Mouse (Mus musculus) Patski (cell line): ENCODE measurements around the gene Arf5. TPM values are rescaled to one million over a fixed set of nuclear protein-coding genes. Genes with fewer than 3 reads are reported as not detected.

Experiments
- ATAC-seq: fragments of 100-300 bp; one replicate; pipeline ENCODE4 v1.8.0; 2021
- CTCF ChIA-PET: fragments of 350-600 bp; sonication (Branson Sonifier 250); formaldehyde crosslinking; loops from one replicate; lab custom pipeline; 2022; ENCODE audit warnings: inconsistent platforms; lab: Charles Lee
- POLR2A ChIA-PET: fragments of 350-600 bp; sonication (Branson Sonifier 250); formaldehyde crosslinking; loops from one replicate; lab custom pipeline; 2022; ENCODE audit warnings: antibody characterized with exemption, inconsistent platforms; lab: Charles Lee
- DNase-seq: peaks from one replicate; pipeline ENCODE4 v3.0.0-alpha.2; 2011; ENCODE audit warnings: low read depth, low spot score
- H3K27me3 ChIP-seq: fragments of 371-371 bp; one replicate; pipeline ENCODE4 v1.5.1; 2021
- CTCF ChIP-seq: fragments of 100-300 bp; IDR thresholded peaks from one replicate; pipeline ENCODE4 v1.5.1; 2021
- in situ Hi-C: fragments of 300-500 bp; cut with MboI; formaldehyde crosslinking; loops from 3 replicates; pipeline ENCODE4 v1.11.1; 2018; ENCODE audit warnings: low pct_unique_long_range_greater_than_20kb, mixed read lengths
- polyA plus RNA-seq: library from polyadenylated mRNA; unstranded; gene quantifications from one replicate; pipeline ENCODE4 v1.2.3, GENCODE M21; 2021

Gene Arf5
- polyA plus RNA-seq, 1 experiment from 2014 or later: 187 TPM

- POLR2A ChIA-PET: no interaction called here
- peaks cover 17% of the 10 kb centered on the region for H3K27me3 ChIP-seq
- ATAC-seq: no peak
- in situ Hi-C loops: no loop called here
- DNase-seq: no peak
- CTCF ChIA-PET: interaction anchor here (0.7 to 2.0 kb wide), 8 partner anchors 9 to 267 kb away, joined by 3 to 6 read pairs (median 4); partner anchors contain the start of gene Arf5
- TF ChIP-seq CTCF: peak; percentile 69
These were observed 37.2 kb downstream of the Arf5 start for GRCm38 (mm10) chr6:28460534-28460933.

GRCm38 (mm10) chr6:28464630-28465029 lies 41.3 kb downstream of the Arf5 start:
- peaks cover 12% of the 10 kb centered on the region for H3K27me3 ChIP-seq
- no peak for TF ChIP-seq CTCF
- in situ Hi-C loops: no loop called here
- DNase-seq: no peak
- CTCF ChIA-PET: no interaction called here
- POLR2A ChIA-PET: no interaction called here
- ATAC-seq: no peak

GRCm38 (mm10) chr6:28470017-28470602 lies 46.8 kb downstream of the Arf5 start:
- POLR2A ChIA-PET: no interaction called here
- CTCF ChIA-PET: interaction anchor here (0.9 to 1.0 kb wide), 2 partner anchors 9 to 38 kb away, joined by 3 read pairs; no protein-coding TSS in a partner anchor
- no peak for DNase-seq
- TF ChIP-seq CTCF: no peak
- ATAC-seq: no peak
- in situ Hi-C loops: no loop called here
- no peaks in the 10 kb centered on the region for H3K27me3 ChIP-seq

GRCm38 (mm10) chr6:28470621-28471020 lies 47.3 kb downstream of the Arf5 start:
- in situ Hi-C loops: no loop called here
- ATAC-seq (no peak), DNase-seq (no peak)
- ChIA-PET CTCF (interaction anchor here (0.9 kb wide), 1 partner anchor 10 kb away, joined by 3 read pairs; no protein-coding TSS in a partner anchor), POLR2A (no interaction called here)
- no peaks in the 10 kb centered on the region for H3K27me3 ChIP-seq
- no peak for TF ChIP-seq CTCF

GRCm38 (mm10) chr6:28471284-28472035 lies 48.1 kb downstream of the Arf5 start:
- ATAC-seq (no peak), DNase-seq (no peak)
- ChIA-PET CTCF (no interaction called here), POLR2A (no interaction called here)
- no peaks in the 10 kb centered on the region for H3K27me3 ChIP-seq
- TF ChIP-seq CTCF: no peak
- in situ Hi-C loops: no loop called here

GRCm38 (mm10) chr6:28474211-28474610 lies 50.9 kb downstream of the Arf5 start:
- in situ Hi-C loops: no loop called here
- no peaks in the 10 kb centered on the region for H3K27me3 ChIP-seq
- ATAC-seq (no peak), DNase-seq (no peak)
- ChIA-PET POLR2A (no interaction called here), CTCF (interaction anchor here (0.9 kb wide), 1 partner anchor 13 kb away, joined by 3 read pairs; no protein-coding TSS in a partner anchor)
- no peak for TF ChIP-seq CTCF

- TF ChIP-seq CTCF: no peak
- in situ Hi-C loops: loop anchor here (5.0 kb wide), 1 partner anchor 48 kb away; the partner anchor contains the start of genes Fscn3 and Gcc1
- H3K27me3 ChIP-seq: no peaks in the 10 kb centered on the region
- ChIA-PET POLR2A (interaction anchor here (1.0 kb wide), 1 partner anchor 43 kb away, joined by 3 read pairs; no protein-coding TSS in a partner anchor), CTCF (no interaction called here)
- ATAC-seq (no peak), DNase-seq (no peak)
These were observed 51.5 kb downstream of the Arf5 start, which contains the start of gene Snd1 for GRCm38 (mm10) chr6:28474839-28475238. Gene Snd1, plus strand, starts transcription at chr6:28475139.

Other genes starting within 250 kb of the Arf5 start
- gene Zfp800, start 25.6 kb upstream of the Arf5 start, polyA plus RNA-seq: 20.2 TPM
- not detected for gene Fscn3, start 4.2 kb downstream of the Arf5 start, polyA plus RNA-seq
- gene Gcc1, start 4.8 kb downstream of the Arf5 start, polyA plus RNA-seq: 17.8 TPM
- gene Pax4, start 25.8 kb downstream of the Arf5 start, polyA plus RNA-seq: not detected
- 107 TPM for gene Snd1, start 51.6 kb downstream of the Arf5 start, polyA plus RNA-seq